Mouse (Mus musculus) MEL (cell line): ENCODE results near the gene S100pbp. TPM values are rescaled to one million over a fixed set of nuclear protein-coding genes. Genes with fewer than 3 reads are reported as not detected.

Source experiments
- DNase-seq: peaks from one replicate; pipeline ENCODE4 v3.0.0; 2011; ENCODE audit warnings: low read depth, low spot score
- H3K27ac ChIP-seq: 2 replicates; pipeline ENCODE4 v1.5.1; 2012; ENCODE audit warnings: low read depth, mild to moderate bottlenecking, control low read depth, low read length, moderate library complexity; ENCODE audit not compliant: control insufficient read depth
- H3K27me3 ChIP-seq, 2 experiments: fragments of 150-350 bp in 1 of 2; sonication (generic) in 1 of 2; 2 replicates each; pipeline ENCODE4 v1.6.1; 2012; ENCODE audit warnings: low read length in 2 of 2, mild to moderate bottlenecking in 2 of 2, improper control_type of control experiment in 1 of 2, moderate library complexity in 1 of 2; ENCODE audit not compliant: insufficient read depth in 2 of 2, control insufficient read depth in 1 of 2
- H3K36me3 ChIP-seq, 2 experiments: 2 replicates each; pipeline ENCODE4 v1.6.1; 2012 to 2014; ENCODE audit warnings: low read length in 2 of 2, improper control_type of control experiment in 1 of 2, inconsistent platforms in 1 of 2, mild to moderate bottlenecking in 1 of 2; ENCODE audit not compliant: insufficient read depth in 2 of 2, control insufficient read depth in 1 of 2
- H3K4me1 ChIP-seq, 2 experiments: fragments of 150-350 bp in 1 of 2; sonication (generic) in 1 of 2; 2 replicates each; pipeline ENCODE4 v1.6.1; 2012; ENCODE audit warnings: low read length in 2 of 2, improper control_type of control experiment in 1 of 2, mild to moderate bottlenecking in 1 of 2; ENCODE audit not compliant: insufficient read depth in 2 of 2, control insufficient read depth in 1 of 2
- H3K4me3 ChIP-seq, 2 experiments: fragments of 150-350 bp in 1 of 2; sonication (generic) in 1 of 2; 2 replicates each; pipeline ENCODE4 v1.5.1; 2012; ENCODE audit warnings: low read depth in 2 of 2, low read length in 2 of 2, mild to moderate bottlenecking in 2 of 2, moderate library complexity in 2 of 2, control low read depth in 1 of 2, improper control_type of control experiment in 1 of 2; ENCODE audit not compliant: control insufficient read depth in 1 of 2, insufficient read depth in 1 of 2
- H3K79me2 ChIP-seq: 2 replicates; pipeline ENCODE4 v1.6.1; 2012; ENCODE audit warnings: mild to moderate bottlenecking, low read length, moderate library complexity; ENCODE audit not compliant: control insufficient read depth, poor library complexity, insufficient read depth
- H3K9ac ChIP-seq: 2 replicates; pipeline ENCODE4 v1.6.1; 2012; ENCODE audit warnings: low read depth, mild to moderate bottlenecking, control low read depth, low read length, moderate library complexity; ENCODE audit not compliant: control insufficient read depth, poor library complexity, severe bottlenecking
- H3K9me3 ChIP-seq: fragments of 150-350 bp; sonication (generic); replicated peaks from 2 replicates; pipeline ENCODE4 v1.6.1; 2012; ENCODE audit warnings: mild to moderate bottlenecking, low read length, improper control_type of control experiment, moderate library complexity; ENCODE audit not compliant: insufficient read depth
- BHLHE40 ChIP-seq: IDR thresholded peaks from 2 replicates; pipeline ENCODE4 v1.6.1; 2012; ENCODE audit warnings: low read depth, mild to moderate bottlenecking, inconsistent platforms, low read length, improper control_type of control experiment, borderline replicate concordance
- CTCF ChIP-seq, 3 experiments: IDR thresholded peaks in 2 of 3; conservative IDR thresholded peaks in 1 of 3; 2 replicates each; pipeline ENCODE4 v1.5.1; 2011 to 2012; ENCODE audit warnings: low read length in 3 of 3, low read depth in 2 of 3, mild to moderate bottlenecking in 2 of 3, improper control_type of control experiment in 1 of 3, inconsistent platforms in 1 of 3, mixed read lengths in 1 of 3, moderate library complexity in 1 of 3; ENCODE audit not compliant: control insufficient read depth in 1 of 3, insufficient read depth in 1 of 3, poor library complexity in 1 of 3, severe bottlenecking in 1 of 3
- ELF1 ChIP-seq: IDR thresholded peaks from 2 replicates; pipeline ENCODE4 v1.6.1; 2014; ENCODE audit warnings: low read depth, mild to moderate bottlenecking, inconsistent platforms, low read length, improper control_type of control experiment, moderate library complexity
- EP300 ChIP-seq, 2 experiments: IDR thresholded peaks; 2 replicates each; pipeline ENCODE4 v1.6.1; 2011; ENCODE audit warnings: improper control_type of control experiment in 2 of 2, low read length in 2 of 2, low read depth in 1 of 2, mild to moderate bottlenecking in 1 of 2
- ETS1 ChIP-seq: IDR thresholded peaks from 2 replicates; pipeline ENCODE4 v1.6.1; 2012; ENCODE audit warnings: low read depth, mild to moderate bottlenecking, inconsistent platforms, low read length, improper control_type of control experiment, moderate library complexity
- GATA1 ChIP-seq: IDR thresholded peaks from 2 replicates; pipeline ENCODE4 v1.6.1; 2011; ENCODE audit warnings: low read depth, low read length, improper control_type of control experiment
- KAT2A ChIP-seq: conservative IDR thresholded peaks from 2 replicates; pipeline ENCODE4 v1.6.1; 2012; ENCODE audit warnings: low read depth, low read length, improper control_type of control experiment, inconsistent platforms
- MAZ ChIP-seq: IDR thresholded peaks from 2 replicates; pipeline ENCODE4 v1.6.1; 2012; ENCODE audit warnings: low read depth, mild to moderate bottlenecking, inconsistent platforms, low read length, improper control_type of control experiment
- NELFE ChIP-seq: IDR thresholded peaks from 2 replicates; pipeline ENCODE4 v1.6.1; 2011; ENCODE audit warnings: low read depth, low read length, improper control_type of control experiment
- NRF1 ChIP-seq: IDR thresholded peaks from 2 replicates; pipeline ENCODE4 v1.6.1; 2014; ENCODE audit warnings: low read depth, mild to moderate bottlenecking, inconsistent platforms, low read length, improper control_type of control experiment, moderate library complexity; ENCODE audit not compliant: poor library complexity, insufficient read depth, severe bottlenecking
- POLR2AphosphoS5 ChIP-seq: IDR thresholded peaks from 2 replicates; pipeline ENCODE4 v1.6.1; 2012; ENCODE audit warnings: low read depth, borderline replicate concordance, mild to moderate bottlenecking, inconsistent platforms, low read length, moderate library complexity, mixed read lengths
- RAD21 ChIP-seq: IDR thresholded peaks from 2 replicates; pipeline ENCODE4 v1.6.1; 2011; ENCODE audit warnings: mild to moderate bottlenecking, low read depth, low read length, improper control_type of control experiment
- SIN3A ChIP-seq: IDR thresholded peaks from 2 replicates; pipeline ENCODE4 v1.6.1; 2012; ENCODE audit warnings: low read length, improper control_type of control experiment, inconsistent platforms
- TBP ChIP-seq: IDR thresholded peaks from 2 replicates; pipeline ENCODE4 v1.8.0; 2011; ENCODE audit warnings: low read depth, low read length, improper control_type of control experiment
- UBTF ChIP-seq: IDR thresholded peaks from 2 replicates; pipeline ENCODE4 v1.6.1; 2012; ENCODE audit warnings: low read depth, mild to moderate bottlenecking, inconsistent platforms, low read length, improper control_type of control experiment, moderate library complexity, borderline replicate concordance; ENCODE audit not compliant: insufficient read depth
- USF1 ChIP-seq: IDR thresholded peaks from 2 replicates; pipeline ENCODE4 v1.6.1; 2014; ENCODE audit warnings: low read depth, mild to moderate bottlenecking, inconsistent platforms, low read length, improper control_type of control experiment, moderate library complexity
- ZC3H11A ChIP-seq: IDR thresholded peaks from 2 replicates; pipeline ENCODE4 v1.6.1; 2012; ENCODE audit warnings: low read depth, mild to moderate bottlenecking, inconsistent platforms, low read length, improper control_type of control experiment
- ZKSCAN1 ChIP-seq: IDR thresholded peaks from 2 replicates; pipeline ENCODE4 v1.6.1; 2012; ENCODE audit warnings: low read depth, mild to moderate bottlenecking, inconsistent platforms, low read length, improper control_type of control experiment, moderate library complexity
- polyA plus RNA-seq, 2 experiments: library from polyadenylated mRNA; stranded (reverse) in 1 of 2; unstranded in 1 of 2; fragments of >175 nt in 1 of 2; fragments of >200 nt in 1 of 2; gene quantifications; 2 replicates each; pipeline versions ENCODE4 v1.2.1 to v1.2.4; 2012; ENCODE audit warnings: low replicate concordance in 2 of 2, low read depth in 1 of 2; ENCODE audit not compliant: insufficient read length in 2 of 2, insufficient read depth in 1 of 2, missing spikeins in 1 of 2
- total RNA-seq: library from RNA; depleted of rRNA; stranded (reverse); fragments of 300-350 nt; gene quantifications from 2 replicates; pipeline ENCODE4 v1.2.3, GENCODE M21; 2012

S100pbp gene
- total and polyA plus RNA-seq, 3 experiments: 11.6 to 28.3 TPM; not detected in 1

DNA sequence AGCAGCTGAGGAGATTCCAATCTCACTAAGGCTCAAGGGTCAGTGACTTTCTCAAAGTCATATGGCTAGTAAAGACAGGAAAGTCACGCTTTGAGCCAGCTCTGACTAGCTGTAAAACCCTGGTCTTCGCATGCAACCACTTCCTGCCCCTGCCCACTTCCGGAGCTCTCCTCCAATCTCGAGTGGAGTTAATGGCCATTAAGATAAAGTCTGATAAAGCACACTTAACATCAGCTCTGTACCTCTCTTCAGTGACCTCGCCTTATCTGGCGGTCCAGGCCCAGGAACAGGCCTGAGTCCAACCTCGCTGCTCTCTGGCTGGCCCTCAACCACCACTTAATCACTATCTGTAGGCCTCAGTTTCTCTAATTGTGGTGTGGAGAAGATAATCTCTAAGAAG lies 45.0 kb upstream of the S100pbp start (continued):
- TF ChIP-seq USF1 (no peak), EP300 (IDR thresholded peaks at IDR 0.05; ENCODE audit: low read depth in 1 of 2, low read length in 2 of 2) (peak; percentile 90 to 94), POLR2AphosphoS5 (no peak), ELF1 (peak; percentile 71), ZKSCAN1 (no peak)

GRCm38 (mm10) chr4:129232561-129233360 lies 43.2 kb upstream of the S100pbp start:
- Histone ChIP-seq H3K36me3 (peaks cover 0 to 34% of the 10 kb centered on the region in 2 experiments; a peak in 2 of 4 replicates), H3K4me1 (peaks cover 25 to 50% of the 10 kb centered on the region in 2 experiments)

DNA sequence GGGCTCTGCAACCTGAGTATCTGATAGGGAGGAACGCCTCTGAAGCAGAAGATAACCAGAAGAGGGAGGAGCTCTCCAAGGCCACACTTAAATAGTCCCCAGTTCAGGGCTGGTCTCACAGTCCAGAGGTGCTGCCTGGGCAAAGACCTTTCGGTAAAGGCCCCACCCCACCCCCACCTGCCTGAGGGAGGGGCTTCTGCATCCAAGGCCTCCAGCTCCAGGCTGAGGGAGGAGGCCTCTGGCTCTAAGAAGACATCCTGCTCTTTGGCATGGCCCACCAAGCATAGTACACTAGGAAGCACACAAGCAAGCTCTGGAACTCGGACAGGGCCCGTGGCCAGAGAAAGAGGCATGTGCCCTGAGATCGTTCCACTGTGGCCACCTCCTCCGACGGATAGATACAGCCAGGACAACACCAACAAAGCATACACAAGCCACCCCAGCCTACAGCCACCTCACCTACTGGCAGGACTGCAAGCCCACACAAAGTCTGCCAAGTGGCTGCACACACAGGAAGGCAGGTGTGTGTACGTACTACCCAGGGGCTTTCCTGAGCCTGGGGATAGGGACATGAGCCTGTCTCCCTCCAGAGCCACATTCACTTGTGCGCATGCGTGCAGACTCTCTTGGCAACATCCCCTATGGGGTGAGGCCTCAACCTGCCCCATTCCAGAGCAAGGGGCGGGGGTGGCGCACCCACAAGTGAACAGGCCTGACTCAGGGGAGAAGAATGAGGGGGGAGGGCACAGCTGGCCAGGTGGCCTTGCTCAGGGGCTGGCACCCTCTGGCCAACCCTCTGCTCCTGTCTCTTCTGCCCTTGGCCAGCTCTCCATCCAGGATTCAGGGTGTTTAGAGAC lies 42.3 kb upstream of the S100pbp start:
- no peaks in the 10 kb centered on the region for H3K9me3 ChIP-seq
- no peak overlapping the region for H3K27ac ChIP-seq
- no peaks in the 10 kb centered on the region for H3K27me3 ChIP-seq
- H3K36me3 ChIP-seq: peaks cover 0 to 34% of the 10 kb centered on the region in 2 experiments; a peak in 2 of 4 replicates
- H3K4me3 ChIP-seq: no peak overlapping the region
- H3K79me2 ChIP-seq: no peaks in the 10 kb centered on the region
- H3K9ac ChIP-seq: no peak overlapping the region
- TF ChIP-seq KAT2A: no peak
- TF ChIP-seq UBTF: no peak
- TF ChIP-seq NRF1: 0 out of 2 replicates have a peak, but pooled peaks have one; percentile 6
- TF ChIP-seq MAZ: peak; percentile 30; the same call in 1 of the 2 replicates
- no peak for TF ChIP-seq ETS1
- TF ChIP-seq GATA1: peak; percentile 51
- TF ChIP-seq ZC3H11A: no peak
- peak; percentile 50 for DNase-seq
- H3K4me1 ChIP-seq: peaks cover 25 to 50% of the 10 kb centered on the region in 2 experiments

More at GRCm38 (mm10) chr4:129232561-129233360, 43.2 kb upstream of the S100pbp start:
- no peak for DNase-seq
- Histone ChIP-seq H3K79me2 (no peaks in the 10 kb centered on the region), H3K27ac (no peak overlapping the region), H3K27me3 (no peaks in the 10 kb centered on the region), H3K9ac (no peak overlapping the region), H3K9me3 (no peaks in the 10 kb centered on the region), H3K4me3 (no peak overlapping the region)
- no peak for TF ChIP-seq TBP
- TF ChIP-seq SIN3A: no peak
- no peak for TF ChIP-seq CTCF (IDR thresholded peaks at IDR 0.05 in 2 of 3, conservative IDR thresholded peaks at IDR 0.05 in 1 of 3; ENCODE audit: control insufficient read depth in 1 of 3, insufficient read depth in 1 of 3, low read depth in 2 of 3, low read length in 3 of 3, poor library complexity in 1 of 3, severe bottlenecking in 1 of 3)
- no peak for TF ChIP-seq BHLHE40
- no peak for TF ChIP-seq RAD21
- TF ChIP-seq NELFE: no peak
- TF ChIP-seq ZKSCAN1: no peak
